Mouse (Mus musculus): ENCODE measurements at regions not wholly inside any gene's neighbourhood (a gene's known extent, or its start where the extent isn't known, plus 50 kb on each side); places are given as distances from the start of the nearest gene placed in this dataset.
A peak's percentile ranks its signal among the peaks of the same experiment; 100 is the strongest.

DNA sequence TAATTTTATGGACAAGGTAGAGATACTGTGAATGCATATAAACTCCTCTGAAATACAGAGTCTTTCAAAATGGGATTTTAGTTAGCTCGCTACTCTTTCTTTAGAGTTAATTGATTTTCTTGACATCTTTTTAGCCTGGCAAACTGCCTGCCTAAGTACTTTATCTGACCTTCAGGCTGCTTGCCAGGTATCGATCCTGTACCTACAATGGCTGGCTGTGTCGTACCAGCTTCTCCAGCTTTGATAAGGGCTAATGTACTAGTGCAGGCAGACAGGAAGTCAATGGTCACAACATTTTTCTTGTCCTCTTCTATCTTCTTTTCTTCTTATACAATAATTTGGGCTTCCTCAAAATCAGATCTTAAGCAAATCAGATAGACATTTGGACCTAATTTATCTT is 409.4 kb upstream of the Acvr2a start:
- no peaks in the 10 kb centered on the region for H3K27me3 ChIP-seq (ENCODE audit: control insufficient read depth, insufficient read depth, insufficient read length)
- no peaks in the 10 kb centered on the region for H3K79me2 ChIP-seq (ENCODE audit: control insufficient read depth, insufficient read depth)
- H3K36me3 ChIP-seq (ENCODE audit: control insufficient read depth, insufficient read depth), result no peaks in the 10 kb centered on the region
- no peak overlapping the region for H3K4me2 ChIP-seq (ENCODE audit: low read depth)
- no peak overlapping the region for H3K4me3 ChIP-seq
- TF ChIP-seq TCF3 (IDR thresholded peaks at IDR 0.05; ENCODE audit: insufficient read length, low read depth) (no peak), E2F4 (IDR thresholded peaks at IDR 0.05; ENCODE audit: insufficient read depth) (no peak), CEBPB (IDR thresholded peaks at IDR 0.05; ENCODE audit: insufficient read depth, poor library complexity, severe bottlenecking) (no peak), USF1 (IDR thresholded peaks at IDR 0.05; ENCODE audit: low read depth) (no peak), MAX (IDR thresholded peaks at IDR 0.05; ENCODE audit: low read depth) (no peak), POLR2AphosphoS2 (IDR thresholded peaks at IDR 0.05; ENCODE audit: insufficient read length, low read depth) (no peak), POLR2A (IDR thresholded peaks at IDR 0.05; ENCODE audit: insufficient read length, low read depth) (no peak), SRF (IDR thresholded peaks at IDR 0.05; ENCODE audit: control insufficient read depth, insufficient read length, low read depth) (no peak), MYOG (IDR thresholded peaks at IDR 0.05; ENCODE audit: control insufficient read depth in 1 of 3, insufficient read depth in 1 of 3, insufficient read length in 2 of 3, low read depth in 2 of 3) (no peak), MYOD1 (IDR thresholded peaks at IDR 0.05; ENCODE audit: control insufficient read depth in 1 of 3, insufficient read length in 2 of 3, low read depth in 2 of 3) (no peak), TCF12 (IDR thresholded peaks at IDR 0.05; ENCODE audit: insufficient read depth, poor library complexity, severe bottlenecking) (no peak), REST (IDR thresholded peaks at IDR 0.05; ENCODE audit: insufficient read depth, insufficient read length) (no peak)
- no peak overlapping the region for H3ac ChIP-seq (ENCODE audit: control insufficient read depth, insufficient read length)

DNA sequence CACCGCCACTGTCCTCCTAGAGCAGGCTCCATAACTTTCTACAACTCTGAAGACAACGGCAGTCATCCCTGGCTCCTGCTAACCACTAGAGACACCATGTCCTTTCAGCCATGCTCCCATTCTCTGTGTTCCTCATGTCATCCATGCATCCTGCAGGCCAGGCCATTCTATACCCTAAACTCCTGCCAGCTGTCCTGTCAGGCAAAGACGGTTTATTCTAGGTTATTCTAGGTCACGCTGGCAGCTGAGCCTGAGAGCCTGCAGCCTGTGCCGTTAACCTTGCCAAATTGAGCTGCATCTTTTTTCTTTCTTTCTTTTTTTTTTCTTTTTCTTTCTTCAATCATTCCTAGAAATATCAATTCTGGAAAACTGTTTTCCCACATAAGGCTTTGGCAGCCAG is 406.0 kb upstream of the Acvr2a start:
- TF ChIP-seq E2F4 (IDR thresholded peaks at IDR 0.05; ENCODE audit: insufficient read depth) (no peak), USF1 (IDR thresholded peaks at IDR 0.05; ENCODE audit: low read depth) (no peak), MYOD1 (IDR thresholded peaks at IDR 0.05; ENCODE audit: control insufficient read depth in 1 of 3, insufficient read length in 2 of 3, low read depth in 2 of 3) (no peak), POLR2AphosphoS2 (IDR thresholded peaks at IDR 0.05; ENCODE audit: insufficient read length, low read depth) (no peak), TCF3 (IDR thresholded peaks at IDR 0.05; ENCODE audit: insufficient read length, low read depth) (no peak), MYOG (IDR thresholded peaks at IDR 0.05; ENCODE audit: control insufficient read depth in 1 of 3, insufficient read depth in 1 of 3, insufficient read length in 2 of 3, low read depth in 2 of 3) (peak in 1 of 3 experiments; percentile 40), SRF (IDR thresholded peaks at IDR 0.05; ENCODE audit: control insufficient read depth, insufficient read length, low read depth) (no peak), MAX (IDR thresholded peaks at IDR 0.05; ENCODE audit: low read depth) (no peak), CEBPB (IDR thresholded peaks at IDR 0.05; ENCODE audit: insufficient read depth, poor library complexity, severe bottlenecking) (no peak)
- no peaks in the 10 kb centered on the region for H3K79me2 ChIP-seq (ENCODE audit: control insufficient read depth, insufficient read depth)
- H3K36me3 ChIP-seq (ENCODE audit: control insufficient read depth, insufficient read depth), result no peaks in the 10 kb centered on the region
- H3K27me3 ChIP-seq (ENCODE audit: control insufficient read depth, insufficient read depth, insufficient read length), result no peaks in the 10 kb centered on the region
- H3ac ChIP-seq (ENCODE audit: control insufficient read depth, insufficient read length), result no peak overlapping the region
- no peak overlapping the region for H3K4me3 ChIP-seq
- H3K4me2 ChIP-seq (ENCODE audit: low read depth), result no peak overlapping the region

DNA sequence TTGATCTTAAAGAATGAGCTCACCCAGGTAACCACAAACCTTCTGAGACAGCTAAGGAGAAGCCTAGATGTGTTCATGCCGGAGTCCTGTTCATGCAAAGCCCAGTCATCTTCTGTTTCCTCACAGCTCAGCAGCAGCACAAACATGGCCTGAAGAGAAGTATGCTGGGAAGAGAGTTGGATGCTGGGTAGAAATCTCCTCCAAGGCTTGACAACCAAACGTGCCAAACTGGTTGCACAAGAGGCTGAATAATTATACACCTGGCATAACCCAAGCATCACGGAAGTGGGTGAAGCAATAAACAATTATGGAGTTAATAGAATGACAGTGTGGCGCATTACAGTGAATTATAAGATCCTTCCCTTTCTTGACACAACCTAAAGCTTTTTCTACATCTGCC is 404.0 kb upstream of the Acvr2a start:
- Histone ChIP-seq H3ac (ENCODE audit: control insufficient read depth, insufficient read length) (no peak overlapping the region), H3K79me2 (ENCODE audit: control insufficient read depth, insufficient read depth) (no peaks in the 10 kb centered on the region), H3K4me3 (no peak overlapping the region), H3K27me3 (ENCODE audit: control insufficient read depth, insufficient read depth, insufficient read length) (no peaks in the 10 kb centered on the region), H3K4me2 (ENCODE audit: low read depth) (no peak overlapping the region), H3K36me3 (ENCODE audit: control insufficient read depth, insufficient read depth) (no peaks in the 10 kb centered on the region)
- TF ChIP-seq SRF (IDR thresholded peaks at IDR 0.05; ENCODE audit: control insufficient read depth, insufficient read length, low read depth) (no peak), USF1 (IDR thresholded peaks at IDR 0.05; ENCODE audit: low read depth) (no peak), POLR2AphosphoS2 (IDR thresholded peaks at IDR 0.05; ENCODE audit: insufficient read length, low read depth) (no peak), TCF12 (IDR thresholded peaks at IDR 0.05; ENCODE audit: insufficient read depth, poor library complexity, severe bottlenecking) (no peak), CEBPB (IDR thresholded peaks at IDR 0.05; ENCODE audit: insufficient read depth, poor library complexity, severe bottlenecking) (no peak), POLR2A (IDR thresholded peaks at IDR 0.05; ENCODE audit: insufficient read length, low read depth) (no peak), MYOG (IDR thresholded peaks at IDR 0.05; ENCODE audit: control insufficient read depth in 1 of 3, insufficient read depth in 1 of 3, insufficient read length in 2 of 3, low read depth in 2 of 3) (no peak), MAX (IDR thresholded peaks at IDR 0.05; ENCODE audit: low read depth) (no peak), MYOD1 (IDR thresholded peaks at IDR 0.05; ENCODE audit: control insufficient read depth in 1 of 3, insufficient read length in 2 of 3, low read depth in 2 of 3) (no peak), TCF3 (IDR thresholded peaks at IDR 0.05; ENCODE audit: insufficient read length, low read depth) (no peak), REST (IDR thresholded peaks at IDR 0.05; ENCODE audit: insufficient read depth, insufficient read length) (no peak), E2F4 (IDR thresholded peaks at IDR 0.05; ENCODE audit: insufficient read depth) (no peak)

DNA sequence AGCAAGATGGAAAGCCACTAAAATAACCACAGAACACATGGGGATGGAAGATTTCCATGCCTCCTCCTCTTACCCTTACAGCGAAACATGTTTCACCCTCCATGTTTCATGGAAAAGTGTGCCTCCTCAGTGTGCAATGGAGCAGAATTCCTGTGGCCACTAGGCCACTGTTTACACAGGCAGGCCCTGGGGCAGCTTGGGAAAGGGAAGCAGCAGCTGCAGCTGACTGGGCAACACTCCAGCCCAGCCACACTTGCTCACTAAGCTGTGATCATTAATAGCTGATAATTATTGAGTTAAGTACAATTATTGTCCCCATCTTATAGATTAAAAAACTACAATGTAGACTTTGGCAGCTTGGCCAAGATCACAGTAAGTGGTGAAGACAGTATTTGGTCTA is 402.5 kb upstream of the Acvr2a start:
- H3K79me2 ChIP-seq (ENCODE audit: control insufficient read depth, insufficient read depth), result no peaks in the 10 kb centered on the region
- H3K4me3 ChIP-seq, result no peak overlapping the region
- TF ChIP-seq SRF (IDR thresholded peaks at IDR 0.05; ENCODE audit: control insufficient read depth, insufficient read length, low read depth), result no peak
- no peak for TF ChIP-seq CEBPB (IDR thresholded peaks at IDR 0.05; ENCODE audit: insufficient read depth, poor library complexity, severe bottlenecking)
- peak; percentile 85 for TF ChIP-seq TCF3 (IDR thresholded peaks at IDR 0.05; ENCODE audit: insufficient read length, low read depth)
- TF ChIP-seq USF1 (IDR thresholded peaks at IDR 0.05; ENCODE audit: low read depth), result no peak
- no peak for TF ChIP-seq REST (IDR thresholded peaks at IDR 0.05; ENCODE audit: insufficient read depth, insufficient read length)
- peak; percentile 53 to 98 (median 91) for TF ChIP-seq MYOD1 (IDR thresholded peaks at IDR 0.05; ENCODE audit: control insufficient read depth in 1 of 3, insufficient read length in 2 of 3, low read depth in 2 of 3)
- TF ChIP-seq E2F4 (IDR thresholded peaks at IDR 0.05; ENCODE audit: insufficient read depth), result no peak
- TF ChIP-seq MYOG (IDR thresholded peaks at IDR 0.05; ENCODE audit: control insufficient read depth in 1 of 3, insufficient read depth in 1 of 3, insufficient read length in 2 of 3, low read depth in 2 of 3), result peak; percentile 84 to 97 (median 87)
- TF ChIP-seq MAX (IDR thresholded peaks at IDR 0.05; ENCODE audit: low read depth), result no peak
- TF ChIP-seq POLR2AphosphoS2 (IDR thresholded peaks at IDR 0.05; ENCODE audit: insufficient read length, low read depth), result no peak
- peak; percentile 45 for TF ChIP-seq TCF12 (IDR thresholded peaks at IDR 0.05; ENCODE audit: insufficient read depth, poor library complexity, severe bottlenecking)
- no peak for TF ChIP-seq POLR2A (IDR thresholded peaks at IDR 0.05; ENCODE audit: insufficient read length, low read depth)
- H3K27me3 ChIP-seq (ENCODE audit: control insufficient read depth, insufficient read depth, insufficient read length), result no peaks in the 10 kb centered on the region
- H3ac ChIP-seq (ENCODE audit: control insufficient read depth, insufficient read length), result no peak overlapping the region
- H3K4me2 ChIP-seq (ENCODE audit: low read depth), result no peak overlapping the region
- no peaks in the 10 kb centered on the region for H3K36me3 ChIP-seq (ENCODE audit: control insufficient read depth, insufficient read depth)

All from myocyte (in vitro differentiated cells).